Mouse (Mus musculus) thymus, adult 2 months (tissue): Measurements from ENCODE around the gene Cd248.

ENCODE experiments used
- CTCF ChIP-seq: fragments of 200-500 bp; IDR thresholded peaks from 2 replicates; pipeline ENCODE4 v1.5.1; 2012; ENCODE audit warnings: mild to moderate bottlenecking, control low read depth, low read length, moderate library complexity, borderline replicate concordance; ENCODE audit not compliant: control insufficient read depth, poor library complexity, insufficient read depth; ENCODE audit errors: extremely low read depth
- POLR2A ChIP-seq: fragments of 200-500 bp; IDR thresholded peaks from 2 replicates; pipeline ENCODE4 v1.6.1; 2012; ENCODE audit warnings: mild to moderate bottlenecking, low read length, control low read depth, moderate library complexity; ENCODE audit not compliant: control insufficient read depth, poor library complexity, insufficient read depth; ENCODE audit errors: extremely low read depth

GRCm38 (mm10) chr19:5085145-5085863 is 17.4 kb downstream of the Cd248 start, which contains the start of gene Tmem151a:
- TF ChIP-seq POLR2A (no peak), CTCF (no peak)
